Mouse (Mus musculus) lung, adult 2 months (tissue): ENCODE results near the gene Shisal2a.

ENCODE experiments used
- CTCF ChIP-seq: fragments of 200-500 bp; IDR thresholded peaks from 2 replicates; pipeline ENCODE4 v1.5.1; 2011; ENCODE audit warnings: mild to moderate bottlenecking, low read length, control low read depth; ENCODE audit not compliant: insufficient read depth
- POLR2A ChIP-seq: fragments of 200-500 bp; IDR thresholded peaks from 2 replicates; pipeline ENCODE4 v1.6.1; 2011; ENCODE audit warnings: low read depth, mild to moderate bottlenecking, control low read depth, low read length, borderline replicate concordance; ENCODE audit errors: extremely low read depth

GRCm38 (mm10) chr4:108336765-108337164, 46.4 kb downstream of the Shisal2a start:
- TF ChIP-seq CTCF (no peak), POLR2A (no peak)
